Mouse (Mus musculus) heart, embryonic 14.5 days (tissue): ENCODE data around the gene Rubcnl. TPM values are rescaled to one million over a fixed set of nuclear protein-coding genes. Genes with fewer than 3 reads are reported as not detected.

Experiments used
- ATAC-seq: fragments of 200-750 bp; cut with Nextera tagmentation; 2 replicates; pipeline ENCODE4 v1.8.0; 2017; ENCODE audit warnings: low read depth, moderate TSS enrichment; ENCODE audit not compliant: insufficient number of reproducible peaks, insufficient read depth, low FRiP score
- H3K27ac ChIP-seq, 2 experiments: fragments of 200-500 bp in 1 of 2; fragments of 300-500 bp in 1 of 2; sonication (generic) in 1 of 2; replicated peaks in 1 of 2; 2 replicates each; pipeline ENCODE4 v1.5.1; 2012 to 2014; ENCODE audit warnings: low read depth in 2 of 2, low read length in 2 of 2, control low read depth in 1 of 2, mild to moderate bottlenecking in 1 of 2, mixed read lengths in 1 of 2; ENCODE audit not compliant: control insufficient read depth in 1 of 2, insufficient read depth in 1 of 2
- H3K27me3 ChIP-seq: fragments of 300-500 bp; sonication (generic); 2 replicates; pipeline ENCODE4 v1.6.1; 2014; ENCODE audit warnings: mild to moderate bottlenecking, low read length, control low read depth; ENCODE audit not compliant: control insufficient read depth, insufficient read depth
- H3K36me3 ChIP-seq: fragments of 300-500 bp; sonication (generic); 2 replicates; pipeline ENCODE4 v1.6.1; 2014; ENCODE audit warnings: mild to moderate bottlenecking, control low read depth, low read length, mixed read lengths; ENCODE audit not compliant: control insufficient read depth, insufficient read depth
- H3K4me1 ChIP-seq, 2 experiments: fragments of 200-500 bp in 1 of 2; fragments of 300-500 bp in 1 of 2; sonication (generic) in 1 of 2; 2 replicates each; pipeline ENCODE4 v1.6.1; 2012 to 2014; ENCODE audit warnings: low read length in 2 of 2, control low read depth in 1 of 2, mixed read lengths in 1 of 2; ENCODE audit not compliant: control insufficient read depth in 2 of 2, insufficient read depth in 2 of 2
- H3K4me2 ChIP-seq: fragments of 300-500 bp; sonication (generic); 2 replicates; pipeline ENCODE4 v1.6.1; 2014; ENCODE audit warnings: mild to moderate bottlenecking, low read length
- H3K4me3 ChIP-seq, 2 experiments: fragments of 200-500 bp in 1 of 2; fragments of 300-500 bp in 1 of 2; sonication (generic) in 1 of 2; 2 replicates each; pipeline ENCODE4 v1.5.1; 2012 to 2014; ENCODE audit warnings: low read length in 2 of 2, mild to moderate bottlenecking in 2 of 2, control low read depth in 1 of 2, low read depth in 1 of 2, moderate library complexity in 1 of 2; ENCODE audit not compliant: control insufficient read depth in 1 of 2, insufficient read depth in 1 of 2
- H3K9ac ChIP-seq: fragments of 300-500 bp; sonication (generic); 2 replicates; pipeline ENCODE4 v1.6.1; 2014; ENCODE audit warnings: mild to moderate bottlenecking, low read length
- H3K9me3 ChIP-seq: fragments of 300-500 bp; sonication (generic); 2 replicates; pipeline ENCODE4 v1.6.1; 2016; ENCODE audit warnings: low read length, control low read depth; ENCODE audit not compliant: control insufficient read depth
- WGBS: fragments of 180-500 bp; shearing (Covaris S2); extraction: QIAGEN DNeasy Blood & Tissue Kit; methylation state at CpG from one replicate; pipeline ENCODE4 v1.1.7; 2014; 5-methylcytosine and 5-hydroxymethylcytosine counted together
- polyA plus RNA-seq: library from polyadenylated mRNA; unstranded; fragments of >200 nt; fragmentation: Nextera tagmentation; extraction: Ambion mirVana; gene quantifications from 2 replicates; pipeline ENCODE4 v1.2.1, GENCODE M21; 2014

Rubcnl gene
- polyA plus RNA-seq, result 1.6 and 1.8 TPM in 2 replicates

GRCm38 (mm10) chr14:75015856-75016714 is at the start of gene Rubcnl:
Rubcnl (plus strand) TSS chr14:75016027.
- peaks cover 12 to 30% of the 10 kb centered on the region in 2 experiments for H3K4me1 ChIP-seq
- H3K9me3 ChIP-seq, result no peaks in the 10 kb centered on the region
- H3K4me2 ChIP-seq, result peak within 1 kb of the TSS; percentile 92
- no peaks in the 10 kb centered on the region for H3K27me3 ChIP-seq
- H3K27ac ChIP-seq, result peak within 1 kb of the TSS in 1 of 2 experiments; percentile 67; a peak in 3 of 4 replicates
- peak within 1 kb of the TSS; percentile 77 to 93 for H3K4me3 ChIP-seq
- no peaks in the 10 kb centered on the region for H3K36me3 ChIP-seq
- peak within 1 kb of the TSS; percentile 84 for H3K9ac ChIP-seq
- 1% methylated on average over 49 of the region's 49 CpGs for WGBS
- ATAC-seq, result 0 out of 2 replicates have a peak, but pooled peaks have one; percentile 43

GRCm38 (mm10) chr14:74972216-74972615 is 43.6 kb upstream of the Rubcnl start:
- Histone ChIP-seq H3K4me1 (peaks cover 10 to 21% of the 10 kb centered on the region in 2 experiments), H3K27me3 (no peaks in the 10 kb centered on the region), H3K36me3 (no peaks in the 10 kb centered on the region), H3K4me3 (no peak overlapping the region), H3K9me3 (no peaks in the 10 kb centered on the region), H3K27ac (peak overlapping the region in 1 of 2 experiments; percentile 14; a peak in 1 of 4 replicates), H3K9ac (no peak overlapping the region), H3K4me2 (no peak overlapping the region)
- 20% methylated on average over 3 of the region's 3 CpGs for WGBS
- no peak for ATAC-seq

GRCm38 (mm10) chr14:74972687-74973086 is 43.1 kb upstream of the Rubcnl start:
- Histone ChIP-seq H3K4me1 (peaks cover 10 to 21% of the 10 kb centered on the region in 2 experiments), H3K27ac (no peak overlapping the region), H3K4me2 (no peak overlapping the region), H3K4me3 (no peak overlapping the region), H3K9ac (no peak overlapping the region), H3K36me3 (no peaks in the 10 kb centered on the region), H3K9me3 (no peaks in the 10 kb centered on the region), H3K27me3 (no peaks in the 10 kb centered on the region)
- WGBS, result 59% methylated on average over 5 of the region's 5 CpGs
- ATAC-seq, result no peak

- H3K27ac ChIP-seq, result peak overlapping the region; percentile 59 to 80
- no peaks in the 10 kb centered on the region for H3K36me3 ChIP-seq
- H3K4me2 ChIP-seq, result no peak overlapping the region
- no peaks in the 10 kb centered on the region for H3K9me3 ChIP-seq
- WGBS, result 33% methylated on average over 10 of the region's 10 CpGs
- H3K27me3 ChIP-seq, result no peaks in the 10 kb centered on the region
- H3K4me3 ChIP-seq, result no peak overlapping the region
- no peak overlapping the region for H3K9ac ChIP-seq
- peak; percentile 64 for ATAC-seq
- H3K4me1 ChIP-seq, result peaks cover 10 to 21% of the 10 kb centered on the region in 2 experiments
Measured at GRCm38 (mm10) chr14:74974136-74974651, 41.6 kb upstream of the Rubcnl start.

- Histone ChIP-seq H3K36me3 (no peaks in the 10 kb centered on the region), H3K9ac (no peak overlapping the region), H3K27me3 (no peaks in the 10 kb centered on the region), H3K9me3 (no peaks in the 10 kb centered on the region), H3K4me2 (no peak overlapping the region), H3K4me3 (no peak overlapping the region), H3K27ac (no peak overlapping the region), H3K4me1 (peaks cover 10 to 20% of the 10 kb centered on the region in 2 experiments)
- WGBS, result 77% methylated on average over 6 of the region's 6 CpGs
- no peak for ATAC-seq
Measured at GRCm38 (mm10) chr14:74976972-74977371, 38.9 kb upstream of the Rubcnl start.

GRCm38 (mm10) chr14:74981016-74981415 is 34.8 kb upstream of the Rubcnl start:
- H3K9ac ChIP-seq, result no peak overlapping the region
- H3K4me2 ChIP-seq, result no peak overlapping the region
- WGBS, result 78% methylated on average over 3 of the region's 3 CpGs
- no peaks in the 10 kb centered on the region for H3K27me3 ChIP-seq
- no peaks in the 10 kb centered on the region for H3K9me3 ChIP-seq
- H3K4me1 ChIP-seq, result 0 out of 4 replicates have a peak, but pooled peaks cover 0 to 2% of the 10 kb centered on the region in 2 experiments
- ATAC-seq, result no peak
- no peak overlapping the region for H3K4me3 ChIP-seq
- no peak overlapping the region for H3K27ac ChIP-seq
- H3K36me3 ChIP-seq, result no peaks in the 10 kb centered on the region

- Histone ChIP-seq H3K9ac (no peak overlapping the region), H3K4me3 (no peak overlapping the region), H3K9me3 (no peaks in the 10 kb centered on the region), H3K4me2 (no peak overlapping the region), H3K27me3 (no peaks in the 10 kb centered on the region), H3K4me1 (no peaks in the 10 kb centered on the region), H3K36me3 (no peaks in the 10 kb centered on the region), H3K27ac (no peak overlapping the region)
- ATAC-seq, result no peak
- WGBS, result 69% methylated on average over 5 of the region's 5 CpGs
Measured at GRCm38 (mm10) chr14:74983079-74983478, 32.7 kb upstream of the Rubcnl start.
